24 mouse cellular contexts compared by ENCODE assay signal in the genomic region with DNA sequence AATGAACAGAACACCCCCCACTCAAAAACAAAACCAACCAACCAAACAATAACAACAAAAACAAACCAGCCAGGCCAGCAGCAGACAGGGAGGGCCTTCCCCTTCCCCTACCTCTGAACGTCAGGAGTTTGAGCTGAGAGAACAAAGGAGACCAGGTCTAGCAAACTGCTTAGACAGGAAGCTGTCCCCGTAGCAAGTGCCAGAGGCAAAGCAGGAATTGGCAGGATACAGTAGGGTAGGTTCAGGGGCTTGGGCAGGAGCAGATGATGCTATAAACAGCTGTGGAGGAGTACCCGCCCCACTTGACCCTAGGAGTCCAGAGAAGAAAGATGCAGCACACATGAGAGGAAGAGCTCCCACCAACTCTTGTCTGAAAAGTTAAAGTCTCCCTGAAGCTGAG. TPM values are rescaled to one million over a fixed set of nuclear protein-coding genes. Genes with fewer than 3 reads are reported as not detected.
DNase-seq lines count a peak whose midpoint lies in the region; ATAC-seq and TF ChIP-seq lines count a peak whose summit lies in the region.
"Had no signal": no experiment of that assay in that cellular context is flagged by ENCODE, and none has a peak within 500 bp of the region (broad histone marks: within the 10 kb centered on the region; RNA-seq: fewer than 3 reads in every experiment).

No protein-coding gene starts in this region.

- 26% methylated on average over 3 of the region's 3 CpGs for WGBS in kidney, embryonic 16.5 days
- 37% methylated on average over 3 of the region's 3 CpGs for WGBS in embryonic facial prominence, embryonic 14.5 days
- WGBS in limb, embryonic 10.5 days: 58% methylated on average over 3 of the region's 3 CpGs

- DNase-seq in gastrocnemius, adult 2 months: no peak
- DNase-seq in gastrocnemius, postnatal 36 days: no peak
- no peak for DNase-seq in kidney, postnatal 25 days
- DNase-seq in embryonic facial prominence, embryonic 14.5 days (ENCODE audit: low spot score): no peak
- DNase-seq in limb, embryonic 10.5 days (ENCODE audit: low spot score): no peak
- no peak for DNase-seq in left cerebral cortex, adult 18-20 months (ENCODE audit: low spot score in 2 of 2)
- DNase-seq in urinary bladder, postnatal 25 days (ENCODE audit: low spot score): no peak
- DNase-seq: cerebellum, adult 9-11 months; kidney, postnatal 4 days; layer of hippocampus, postnatal 36 days; lung, adult 2 months; midbrain, embryonic 14.5 days; retina, postnatal 1 day had no signal

- H3K27me3 ChIP-seq in kidney, embryonic 16.5 days (ENCODE audit: insufficient read depth, low read length): no peaks in the 10 kb centered on the region
- H3K27me3 ChIP-seq in embryonic facial prominence, embryonic 14.5 days (replicated peaks; ENCODE audit: control insufficient read depth, insufficient read depth, low read length): no peaks in the 10 kb centered on the region
- no peaks in the 10 kb centered on the region for H3K27me3 ChIP-seq in limb, embryonic 10.5 days (ENCODE audit: low read depth, poor library complexity, severe bottlenecking)
- H3K27me3 ChIP-seq: hindbrain, embryonic 12.5 days; intestine, embryonic 15.5 days; neural tube, embryonic 15.5 days had no signal

- no peak for TF ChIP-seq CTCF in gastrocnemius, adult 2 months (IDR thresholded peaks at IDR 0.05)

- no peak overlapping the region for H3K4me2 ChIP-seq in kidney, embryonic 16.5 days (replicated peaks; ENCODE audit: low read depth, low read length)
- H3K4me2 ChIP-seq in embryonic facial prominence, embryonic 14.5 days (ENCODE audit: low read depth, low read length): no peak overlapping the region
- H3K4me2 ChIP-seq: hindbrain, embryonic 12.5 days; intestine, embryonic 15.5 days; neural tube, embryonic 15.5 days had no signal

- peak overlapping the region; percentile 63 for H3K27ac ChIP-seq in gastrocnemius, adult 2 months
- H3K27ac ChIP-seq in kidney, embryonic 16.5 days (ENCODE audit: low read length): no peak overlapping the region
- H3K27ac ChIP-seq in embryonic facial prominence, embryonic 14.5 days (replicated peaks; ENCODE audit: low read depth, low read length): 0 out of 2 replicates have a peak overlapping the region, but pooled peaks have one; percentile 6
- H3K27ac ChIP-seq in limb, embryonic 10.5 days: peak overlapping the region; percentile 25; the same call in 1 of the 2 replicates
- H3K27ac ChIP-seq: hindbrain, embryonic 12.5 days; intestine, embryonic 15.5 days; neural tube, embryonic 15.5 days had no signal

- H3K36me3 ChIP-seq in kidney, embryonic 16.5 days (ENCODE audit: insufficient read depth, low read length): no peaks in the 10 kb centered on the region
- H3K36me3 ChIP-seq in embryonic facial prominence, embryonic 14.5 days (ENCODE audit: control insufficient read depth, insufficient read depth, low read length): peaks cover 25% of the 10 kb centered on the region
- H3K36me3 ChIP-seq in limb, embryonic 10.5 days: peaks cover 33% of the 10 kb centered on the region
- H3K36me3 ChIP-seq: hindbrain, embryonic 12.5 days; intestine, embryonic 15.5 days; neural tube, embryonic 15.5 days had no signal

- peaks cover 37% of the 10 kb centered on the region for H3K4me1 ChIP-seq in kidney, embryonic 16.5 days (ENCODE audit: insufficient read depth, low read length)
- peaks cover 43% of the 10 kb centered on the region; the same call in 1 of the 2 replicates for H3K4me1 ChIP-seq in embryonic facial prominence, embryonic 14.5 days (ENCODE audit: control insufficient read depth, insufficient read depth, low read length)
- H3K4me1 ChIP-seq in limb, embryonic 10.5 days: peaks cover 52% of the 10 kb centered on the region

- H3K9ac ChIP-seq in kidney, embryonic 16.5 days (replicated peaks; ENCODE audit: low read length): peak overlapping the region; percentile 4; the same call in 1 of the 2 replicates
- no peak overlapping the region for H3K9ac ChIP-seq in embryonic facial prominence, embryonic 14.5 days (ENCODE audit: low read depth, low read length)
- H3K9ac ChIP-seq: hindbrain, embryonic 12.5 days; intestine, embryonic 15.5 days; neural tube, embryonic 15.5 days had no signal

- intact Hi-C loops in gastrocnemius, adult 2 months (cut with DNase I): no loop called here
- intact Hi-C loops in gastrocnemius, postnatal 36 days (cut with DNase I): no loop called here

- no peak for ATAC-seq in kidney, embryonic 16.5 days (ENCODE audit: low FRiP score, low TSS enrichment)
- ATAC-seq in embryonic facial prominence, embryonic 14.5 days (ENCODE audit: low read depth): no peak
- ATAC-seq: forebrain, embryonic 14.5 days; intestine, embryonic 15.5 days had no signal

- peak overlapping the region; percentile 95 for H3K4me3 ChIP-seq in gastrocnemius, adult 2 months
- no peak overlapping the region for H3K4me3 ChIP-seq in kidney, embryonic 16.5 days (ENCODE audit: low read length)
- no peak overlapping the region for H3K4me3 ChIP-seq in embryonic facial prominence, embryonic 14.5 days (ENCODE audit: low read depth, low read length)
- no peak overlapping the region for H3K4me3 ChIP-seq in limb, embryonic 10.5 days
- H3K4me3 ChIP-seq: hindbrain, embryonic 12.5 days; intestine, embryonic 15.5 days; myocyte; neural tube, embryonic 15.5 days had no signal

- no peaks in the 10 kb centered on the region for H3K9me3 ChIP-seq in kidney, embryonic 16.5 days (ENCODE audit: low read length)
- H3K9me3 ChIP-seq in embryonic facial prominence, embryonic 14.5 days (ENCODE audit: control insufficient read depth, low read length): no peaks in the 10 kb centered on the region
- H3K9me3 ChIP-seq in limb, embryonic 10.5 days (replicated peaks): no peaks in the 10 kb centered on the region
- H3K9me3 ChIP-seq: hindbrain, embryonic 12.5 days; intestine, embryonic 15.5 days; neural tube, embryonic 15.5 days had no signal

RNA-seq across cellular contexts. Expression of a gene that starts 2.4 kb away (rescaled TPM):
- total RNA-seq in gastrocnemius, adult 2 months (2021): 10 to 100 TPM; 17.1 to 25.9 TPM
- 10 to 100 TPM; 21.8 to 25.6 TPM for total RNA-seq in gastrocnemius, postnatal 36 days (2021)
- 58.6 and 61.5 TPM in 2 replicates for polyA plus RNA-seq in kidney, embryonic 16.5 days (2015; fragmentation: Nextera tagmentation; extraction: Ambion mirVana)
- 83.8 and 102 TPM in 2 replicates for polyA plus RNA-seq in embryonic facial prominence, embryonic 14.5 days (2014; fragmentation: Nextera tagmentation; extraction: Ambion mirVana)
- 29.1 and 31.5 TPM in 2 replicates for polyA plus RNA-seq in limb, embryonic 10.5 days (2016; fragmentation: Nextera tagmentation; extraction: Ambion mirVana)
- 10 to 100 TPM; 12.1 to 12.6 TPM for total RNA-seq in left cerebral cortex, adult 18-20 months (2021)

RNA-seq across cellular contexts. Expression of a gene that starts 6.6 kb away (rescaled TPM):
- total RNA-seq in gastrocnemius, adult 2 months (2021): 10 to 100 TPM; 17.0 to 21.5 TPM
- total RNA-seq in gastrocnemius, postnatal 36 days (2021): 10 to 100 TPM; 17.9 to 21.4 TPM
- polyA plus RNA-seq in kidney, embryonic 16.5 days (2015; fragmentation: Nextera tagmentation; extraction: Ambion mirVana): 10.4 and 13.9 TPM in 2 replicates
- 23.0 and 23.4 TPM in 2 replicates for polyA plus RNA-seq in embryonic facial prominence, embryonic 14.5 days (2014; fragmentation: Nextera tagmentation; extraction: Ambion mirVana)
- 13.3 and 13.5 TPM in 2 replicates for polyA plus RNA-seq in limb, embryonic 10.5 days (2016; fragmentation: Nextera tagmentation; extraction: Ambion mirVana)
- 10 to 100 TPM; 29.6 to 32.6 TPM for total RNA-seq in left cerebral cortex, adult 18-20 months (2021)

RNA-seq across cellular contexts. Expression of a gene that starts 29.6 kb away (rescaled TPM):
- total RNA-seq in gastrocnemius, adult 2 months (2021): 100 to 1,000 TPM; 416 to 452 TPM
- total RNA-seq in gastrocnemius, postnatal 36 days (2021): 100 to 1,000 TPM; 406 to 426 TPM
- polyA plus RNA-seq in kidney, embryonic 16.5 days (2015; fragmentation: Nextera tagmentation; extraction: Ambion mirVana): 45.4 and 47.1 TPM in 2 replicates
- 37.0 and 37.5 TPM in 2 replicates for polyA plus RNA-seq in embryonic facial prominence, embryonic 14.5 days (2014; fragmentation: Nextera tagmentation; extraction: Ambion mirVana)
- polyA plus RNA-seq in limb, embryonic 10.5 days (2016; fragmentation: Nextera tagmentation; extraction: Ambion mirVana): 29.7 and 31.5 TPM in 2 replicates
- 100 to 1,000 TPM; 198 to 204 TPM for total RNA-seq in left cerebral cortex, adult 18-20 months (2021)

RNA-seq across cellular contexts. Expression of a gene that starts 51.5 kb away (rescaled TPM):
- total RNA-seq in gastrocnemius, adult 2 months (2021): not detected
- total RNA-seq in gastrocnemius, postnatal 36 days (2021): not detected
- polyA plus RNA-seq in kidney, embryonic 16.5 days (2015; fragmentation: Nextera tagmentation; extraction: Ambion mirVana): 0.21 TPM in 1 of 2 replicates, not detected in the other
- 0.28 TPM in 1 of 2 replicates, not detected in the other for polyA plus RNA-seq in embryonic facial prominence, embryonic 14.5 days (2014; fragmentation: Nextera tagmentation; extraction: Ambion mirVana)
- not detected in 2 replicates for polyA plus RNA-seq in limb, embryonic 10.5 days (2016; fragmentation: Nextera tagmentation; extraction: Ambion mirVana)
- total RNA-seq in left cerebral cortex, adult 18-20 months (2021): not detected
- total RNA-seq: gastrocnemius, postnatal 4 days; layer of hippocampus, postnatal 36 days; left cerebral cortex, postnatal 36 days; megakaryocyte progenitor cell, adult 5-6 weeks; MEL had no signal
- polyA plus RNA-seq: forebrain, embryonic 14.5 days; intestine, embryonic 15.5 days; lung, adult 2 months; midbrain, embryonic 14.5 days; testis, adult 2 months had no signal
